Mouse (Mus musculus) liver, embryonic 14.5 days (tissue): Measurements from ENCODE around the gene Ccdc6. TPM values are rescaled to one million over a fixed set of nuclear protein-coding genes. Genes with fewer than 3 reads are reported as not detected.

ENCODE experiments used
- ATAC-seq: fragments of 200-750 bp; cut with Nextera tagmentation; 2 replicates; pipeline ENCODE4 v1.8.0; 2017; ENCODE audit warnings: moderate number of reproducible peaks, mild to moderate bottlenecking, moderate library complexity; ENCODE audit not compliant: insufficient read depth
- DNase-seq, 3 experiments: peaks; one replicate each; pipeline ENCODE4 v3.0.0-alpha.2; 2012 to 2013; ENCODE audit warnings: low read depth in 3 of 3, low spot score in 3 of 3
- H3K27ac ChIP-seq: fragments of 300-500 bp; sonication (generic); 2 replicates; pipeline ENCODE4 v1.5.1; 2014; ENCODE audit warnings: moderate library complexity, mild to moderate bottlenecking, control low read depth, inconsistent platforms
- H3K27me3 ChIP-seq: fragments of 300-500 bp; sonication (generic); 2 replicates; pipeline ENCODE4 v1.6.1; 2014; ENCODE audit warnings: mild to moderate bottlenecking, low read length, moderate library complexity; ENCODE audit not compliant: control insufficient read depth, insufficient read depth
- H3K36me3 ChIP-seq: fragments of 300-500 bp; sonication (generic); replicated peaks from 2 replicates; pipeline ENCODE4 v1.6.1; 2014; ENCODE audit warnings: low read depth; ENCODE audit not compliant: control insufficient read depth, insufficient read depth
- H3K4me1 ChIP-seq, 2 experiments: fragments of 200-500 bp in 1 of 2; fragments of 300-500 bp in 1 of 2; sonication (generic) in 1 of 2; replicated peaks; 2 replicates each; pipeline ENCODE4 v1.6.1; 2012 to 2014; ENCODE audit warnings: antibody characterized with exemption in 1 of 2, inconsistent platforms in 1 of 2, low read length in 1 of 2; ENCODE audit not compliant: control insufficient read depth in 2 of 2, insufficient read depth in 2 of 2
- H3K4me2 ChIP-seq: fragments of 300-500 bp; sonication (generic); 2 replicates; pipeline ENCODE4 v1.6.1; 2014; ENCODE audit warnings: low read depth, mild to moderate bottlenecking, control low read depth, moderate library complexity
- H3K4me3 ChIP-seq, 2 experiments: fragments of 200-500 bp in 1 of 2; fragments of 300-500 bp in 1 of 2; sonication (generic) in 1 of 2; 2 replicates each; pipeline ENCODE4 v1.5.1; 2012 to 2014; ENCODE audit warnings: low read depth in 2 of 2, low read length in 2 of 2, mild to moderate bottlenecking in 2 of 2, control low read depth in 1 of 2, inconsistent platforms in 1 of 2, moderate library complexity in 1 of 2; ENCODE audit not compliant: insufficient read depth in 1 of 2
- H3K9ac ChIP-seq: fragments of 300-500 bp; sonication (generic); replicated peaks from 2 replicates; pipeline ENCODE4 v1.6.1; 2014; ENCODE audit warnings: mild to moderate bottlenecking, control low read depth, moderate library complexity
- H3K9me3 ChIP-seq: fragments of 300-500 bp; sonication (generic); 2 replicates; pipeline ENCODE4 v1.6.1; 2016; ENCODE audit warnings: low read length, mixed read lengths; ENCODE audit not compliant: control insufficient read depth
- CTCF ChIP-seq: IDR thresholded peaks from 2 replicates; pipeline ENCODE4 v1.5.1; 2016; ENCODE audit warnings: antibody characterized with exemption, low read depth, control low read depth
- EP300 ChIP-seq: IDR thresholded peaks from 2 replicates; pipeline ENCODE4 v1.6.1; 2016; ENCODE audit warnings: antibody characterized with exemption, low read depth
- whole genome bisulfite sequencing: fragments of 180-500 bp; shearing (Covaris S2); extraction: QIAGEN DNeasy Blood & Tissue Kit; methylation state at CpG from one replicate; pipeline ENCODE4 v1.1.7; 2014; ENCODE audit not compliant: insufficient replicate concordance; 5-methylcytosine and 5-hydroxymethylcytosine counted together
- polyA plus RNA-seq, 2 experiments: library from polyadenylated mRNA; depleted of rRNA in 1 of 2; stranded (reverse) in 1 of 2; unstranded in 1 of 2; fragments of >200 nt; fragmentation: Nextera tagmentation in 1 of 2; extraction: Ambion mirVana in 1 of 2; gene quantifications; 2 replicates each; pipeline versions ENCODE4 v1.2.1 to v1.2.3; 2012 to 2014

Ccdc6 gene
- 6.7 and 8.3 TPM in 2 replicates for polyA plus RNA-seq (2012; rRNA removed)
- 9.5 and 10.7 TPM in 2 replicates for polyA plus RNA-seq (2014; fragmentation: Nextera tagmentation; extraction: Ambion mirVana)

GRCm38 (mm10) chr10:70096366-70097188 lies at the start of gene Ccdc6:
TSS of gene Ccdc6 (plus strand) at chr10:70097121.
- no peaks in the 10 kb centered on the region for H3K27me3 ChIP-seq
- H3K4me3 ChIP-seq = peak within 1 kb of the TSS; percentile 91 to 98
- peak within 1 kb of the TSS; percentile 96 for H3K4me2 ChIP-seq
- peak within 1 kb of the TSS; percentile 91 for H3K9ac ChIP-seq
- WGBS = under 1% methylated on average over 42 of the region's 77 CpGs
- TF ChIP-seq CTCF (peak; percentile 71), EP300 (no peak)
- peak in 2 of 3 experiments; percentile 53 to 57 for DNase-seq
- peak; percentile 85 for ATAC-seq
- peaks cover 10 to 29% of the 10 kb centered on the region in 2 experiments for H3K4me1 ChIP-seq
- H3K27ac ChIP-seq = peak within 1 kb of the TSS; percentile 69
- no peaks in the 10 kb centered on the region for H3K9me3 ChIP-seq
- no peaks in the 10 kb centered on the region; the same call in 1 of the 2 replicates for H3K36me3 ChIP-seq

- Histone ChIP-seq H3K4me3 (no peak overlapping the region), H3K4me1 (no peaks in the 10 kb centered on the region), H3K9me3 (no peaks in the 10 kb centered on the region), H3K27me3 (no peaks in the 10 kb centered on the region), H3K27ac (no peak overlapping the region), H3K4me2 (no peak overlapping the region), H3K9ac (no peak overlapping the region), H3K36me3 (no peaks in the 10 kb centered on the region)
- 72% methylated on average over 7 of the region's 7 CpGs for WGBS
- TF ChIP-seq EP300 (no peak), CTCF (no peak)
- DNase-seq (no peak), ATAC-seq (no peak)
Measured at GRCm38 (mm10) chr10:70049771-70050170, 47.1 kb upstream of the Ccdc6 start.

GRCm38 (mm10) chr10:70055291-70055690 lies 41.6 kb upstream of the Ccdc6 start:
- no peak overlapping the region for H3K27ac ChIP-seq
- DNase-seq (no peak), ATAC-seq (no peak)
- no peak overlapping the region for H3K4me2 ChIP-seq
- H3K9me3 ChIP-seq = no peaks in the 10 kb centered on the region
- WGBS = 58% methylated on average over 2 of the region's 2 CpGs
- H3K4me1 ChIP-seq = no peaks in the 10 kb centered on the region
- H3K9ac ChIP-seq = no peak overlapping the region
- no peaks in the 10 kb centered on the region for H3K27me3 ChIP-seq
- no peak overlapping the region for H3K4me3 ChIP-seq
- no peak for TF ChIP-seq EP300
- H3K36me3 ChIP-seq = no peaks in the 10 kb centered on the region

- Histone ChIP-seq H3K4me3 (no peak overlapping the region), H3K9me3 (no peaks in the 10 kb centered on the region), H3K4me1 (no peaks in the 10 kb centered on the region), H3K27me3 (no peaks in the 10 kb centered on the region), H3K36me3 (no peaks in the 10 kb centered on the region), H3K27ac (no peak overlapping the region), H3K4me2 (no peak overlapping the region), H3K9ac (no peak overlapping the region)
- DNase-seq = no peak
- no peak for ATAC-seq
- no peak for TF ChIP-seq CTCF
- TF ChIP-seq EP300 = no peak
- WGBS = 42% methylated on average over 3 of the region's 3 CpGs
Measured at GRCm38 (mm10) chr10:70057064-70057463, 39.9 kb upstream of the Ccdc6 start.

GRCm38 (mm10) chr10:70060021-70060688 lies 36.8 kb upstream of the Ccdc6 start:
- no peak overlapping the region for H3K9ac ChIP-seq
- H3K4me2 ChIP-seq = no peak overlapping the region
- no peak for ATAC-seq
- no peaks in the 10 kb centered on the region for H3K9me3 ChIP-seq
- H3K4me3 ChIP-seq = no peak overlapping the region
- TF ChIP-seq CTCF = no peak
- no peak for TF ChIP-seq EP300
- DNase-seq = no peak
- H3K4me1 ChIP-seq = no peaks in the 10 kb centered on the region
- no peaks in the 10 kb centered on the region for H3K36me3 ChIP-seq
- 68% methylated on average over 19 of the region's 19 CpGs for WGBS
- no peaks in the 10 kb centered on the region for H3K27me3 ChIP-seq
- H3K27ac ChIP-seq = no peak overlapping the region
